Mouse (Mus musculus): ENCODE data around the gene Zbtb20. TPM values are rescaled to one million over a fixed set of nuclear protein-coding genes. Genes with fewer than 3 reads are reported as not detected.

Zbtb20 gene
- polyA plus RNA-seq, 1 experiment = 5.9 TPM

GRCm38 (mm10) chr16:43489362-43489761, 613.7 kb downstream of the Zbtb20 start:
- TF ChIP-seq CTCF (IDR thresholded peaks at IDR 0.05; ENCODE audit: control insufficient read depth, insufficient read depth, insufficient replicate concordance, low read depth, low read length) = no peak
- TF ChIP-seq POLR2A (IDR thresholded peaks at IDR 0.05; ENCODE audit: control insufficient read depth, low read depth, low read length) = no peak
- H3K36me3 ChIP-seq (ENCODE audit: control insufficient read depth, insufficient read depth, low read length) = no peaks in the 10 kb centered on the region
- H3K4me1 ChIP-seq (ENCODE audit: control insufficient read depth, insufficient read depth, low read length) = peaks cover 2% of the 10 kb centered on the region
- no peak overlapping the region for H3K27ac ChIP-seq (ENCODE audit: control insufficient read depth, insufficient read depth, low read depth, low read length)
- no peaks in the 10 kb centered on the region for H3K27me3 ChIP-seq (ENCODE audit: control insufficient read depth, insufficient read depth, low read length)
- no peak overlapping the region for H3K4me3 ChIP-seq (ENCODE audit: control insufficient read depth, low read depth, low read length)

DNA sequence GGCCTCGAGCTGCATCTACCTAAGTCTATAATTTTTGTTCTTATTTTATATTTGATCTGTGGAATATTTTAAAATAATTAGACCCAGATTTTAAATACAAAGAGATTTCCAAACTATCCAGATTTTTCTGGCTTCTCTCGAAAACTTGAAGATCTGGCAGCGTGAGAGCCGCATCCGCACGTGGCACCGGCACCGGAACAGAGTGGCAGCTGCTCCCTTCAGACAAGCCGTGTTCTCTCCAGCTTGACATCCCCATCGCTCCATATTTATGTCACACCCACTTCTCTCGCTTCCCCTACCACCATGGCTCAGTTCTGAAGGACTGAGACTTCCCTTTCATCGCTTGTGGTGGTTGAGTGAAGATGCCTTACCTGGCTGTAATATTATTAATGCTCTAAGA, 614.3 kb downstream of the Zbtb20 start:
- no peak for TF ChIP-seq POLR2A (IDR thresholded peaks at IDR 0.05; ENCODE audit: control insufficient read depth, low read depth, low read length)
- TF ChIP-seq CTCF (IDR thresholded peaks at IDR 0.05; ENCODE audit: control insufficient read depth, insufficient read depth, insufficient replicate concordance, low read depth, low read length) = no peak
- no peaks in the 10 kb centered on the region for H3K27me3 ChIP-seq (ENCODE audit: control insufficient read depth, insufficient read depth, low read length)
- H3K36me3 ChIP-seq (ENCODE audit: control insufficient read depth, insufficient read depth, low read length) = no peaks in the 10 kb centered on the region
- H3K27ac ChIP-seq (ENCODE audit: control insufficient read depth, insufficient read depth, low read depth, low read length) = no peak overlapping the region
- H3K4me1 ChIP-seq (ENCODE audit: control insufficient read depth, insufficient read depth, low read length) = peaks cover 2% of the 10 kb centered on the region
- no peak overlapping the region for H3K4me3 ChIP-seq (ENCODE audit: control insufficient read depth, low read depth, low read length)

DNA sequence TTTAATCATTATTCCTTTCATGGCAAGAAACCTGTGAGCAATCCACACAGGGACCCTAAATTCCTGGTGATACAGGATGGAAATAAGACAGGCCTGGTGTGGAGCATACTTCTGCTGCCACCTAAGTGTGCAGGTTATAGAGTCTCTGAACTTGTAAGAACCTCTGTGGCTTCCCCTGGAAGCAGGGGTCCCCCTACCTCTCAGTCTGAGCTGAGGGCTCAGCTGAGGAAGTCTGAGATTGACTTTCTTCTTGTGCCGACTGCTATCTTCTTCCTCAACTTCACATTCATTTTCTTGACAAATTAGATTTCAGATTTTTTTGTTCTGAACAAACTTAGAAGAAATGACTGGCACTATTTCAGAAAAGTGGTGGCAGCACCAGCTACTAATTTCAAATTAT, 617.2 kb downstream of the Zbtb20 start:
- no peak for TF ChIP-seq CTCF (IDR thresholded peaks at IDR 0.05; ENCODE audit: control insufficient read depth, insufficient read depth, insufficient replicate concordance, low read depth, low read length)
- no peak for TF ChIP-seq POLR2A (IDR thresholded peaks at IDR 0.05; ENCODE audit: control insufficient read depth, low read depth, low read length)
- Histone ChIP-seq H3K4me1 (ENCODE audit: control insufficient read depth, insufficient read depth, low read length) (peaks cover 2% of the 10 kb centered on the region), H3K36me3 (ENCODE audit: control insufficient read depth, insufficient read depth, low read length) (no peaks in the 10 kb centered on the region), H3K27ac (ENCODE audit: control insufficient read depth, insufficient read depth, low read depth, low read length) (no peak overlapping the region), H3K27me3 (ENCODE audit: control insufficient read depth, insufficient read depth, low read length) (no peaks in the 10 kb centered on the region), H3K4me3 (ENCODE audit: control insufficient read depth, low read depth, low read length) (no peak overlapping the region)

- Histone ChIP-seq H3K4me3 (ENCODE audit: control insufficient read depth, low read depth, low read length) (no peak overlapping the region), H3K27me3 (ENCODE audit: control insufficient read depth, insufficient read depth, low read length) (no peaks in the 10 kb centered on the region), H3K4me1 (ENCODE audit: control insufficient read depth, insufficient read depth, low read length) (peaks cover 2% of the 10 kb centered on the region), H3K27ac (ENCODE audit: control insufficient read depth, insufficient read depth, low read depth, low read length) (no peak overlapping the region), H3K36me3 (ENCODE audit: control insufficient read depth, insufficient read depth, low read length) (no peaks in the 10 kb centered on the region)
- TF ChIP-seq CTCF (IDR thresholded peaks at IDR 0.05; ENCODE audit: control insufficient read depth, insufficient read depth, insufficient replicate concordance, low read depth, low read length) = no peak
- TF ChIP-seq POLR2A (IDR thresholded peaks at IDR 0.05; ENCODE audit: control insufficient read depth, low read depth, low read length) = no peak
Observed at GRCm38 (mm10) chr16:43493596-43494385, 618.1 kb downstream of the Zbtb20 start.

DNA sequence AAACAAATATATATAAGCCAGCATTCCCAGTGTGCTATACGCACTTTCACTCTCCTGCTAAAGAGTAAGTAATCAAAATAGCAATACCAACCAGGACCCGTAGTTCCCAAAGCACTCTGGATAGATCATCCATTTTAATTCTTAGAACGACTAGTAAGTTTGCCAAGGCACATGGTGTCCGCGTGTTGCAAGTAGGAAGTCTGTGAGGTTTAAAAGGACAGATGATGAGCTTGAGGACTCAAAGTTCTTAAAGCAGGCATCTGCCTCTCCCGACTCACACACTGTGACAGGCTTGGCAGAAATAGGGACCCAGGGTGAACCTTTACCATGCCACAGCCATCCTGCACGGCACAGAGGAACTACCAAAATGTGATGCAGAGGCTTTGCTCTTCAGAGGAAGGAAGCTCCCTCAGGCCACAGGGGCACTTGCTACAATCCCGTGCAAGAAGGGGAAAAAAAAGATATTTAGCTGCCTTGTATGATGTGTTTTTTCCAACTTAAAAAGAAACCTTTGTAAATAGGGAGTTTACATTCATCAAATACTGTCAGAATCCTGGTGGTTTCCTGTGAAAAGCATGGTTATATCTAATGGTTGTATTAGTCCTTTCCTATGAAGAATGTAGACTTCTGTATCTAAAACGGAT, 619.6 kb downstream of the Zbtb20 start:
- TF ChIP-seq CTCF (IDR thresholded peaks at IDR 0.05; ENCODE audit: control insufficient read depth, insufficient read depth, insufficient replicate concordance, low read depth, low read length) (no peak), POLR2A (IDR thresholded peaks at IDR 0.05; ENCODE audit: control insufficient read depth, low read depth, low read length) (no peak)
- Histone ChIP-seq H3K36me3 (ENCODE audit: control insufficient read depth, insufficient read depth, low read length) (no peaks in the 10 kb centered on the region), H3K27me3 (ENCODE audit: control insufficient read depth, insufficient read depth, low read length) (no peaks in the 10 kb centered on the region), H3K27ac (ENCODE audit: control insufficient read depth, insufficient read depth, low read depth, low read length) (no peak overlapping the region), H3K4me3 (ENCODE audit: control insufficient read depth, low read depth, low read length) (no peak overlapping the region), H3K4me1 (ENCODE audit: control insufficient read depth, insufficient read depth, low read length) (no peaks in the 10 kb centered on the region; the same call in 1 of the 2 replicates)

- no peak overlapping the region for H3K4me3 ChIP-seq (ENCODE audit: control insufficient read depth, low read depth, low read length)
- no peak for TF ChIP-seq CTCF (IDR thresholded peaks at IDR 0.05; ENCODE audit: control insufficient read depth, insufficient read depth, insufficient replicate concordance, low read depth, low read length)
- H3K4me1 ChIP-seq (ENCODE audit: control insufficient read depth, insufficient read depth, low read length) = no peaks in the 10 kb centered on the region; the same call in 1 of the 2 replicates
- H3K27me3 ChIP-seq (ENCODE audit: control insufficient read depth, insufficient read depth, low read length) = no peaks in the 10 kb centered on the region
- no peak overlapping the region for H3K27ac ChIP-seq (ENCODE audit: control insufficient read depth, insufficient read depth, low read depth, low read length)
- no peaks in the 10 kb centered on the region for H3K36me3 ChIP-seq (ENCODE audit: control insufficient read depth, insufficient read depth, low read length)
Observed at GRCm38 (mm10) chr16:43497093-43497492, 621.4 kb downstream of the Zbtb20 start.

GRCm38 (mm10) chr16:43500132-43500853, 624.6 kb downstream of the Zbtb20 start:
- TF ChIP-seq POLR2A (IDR thresholded peaks at IDR 0.05; ENCODE audit: control insufficient read depth, low read depth, low read length) (no peak), CTCF (IDR thresholded peaks at IDR 0.05; ENCODE audit: control insufficient read depth, insufficient read depth, insufficient replicate concordance, low read depth, low read length) (no peak)
- H3K36me3 ChIP-seq (ENCODE audit: control insufficient read depth, insufficient read depth, low read length) = no peaks in the 10 kb centered on the region
- H3K4me1 ChIP-seq (ENCODE audit: control insufficient read depth, insufficient read depth, low read length) = no peaks in the 10 kb centered on the region; the same call in none of the 2 replicates
- H3K4me3 ChIP-seq (ENCODE audit: control insufficient read depth, low read depth, low read length) = no peak overlapping the region
- H3K27me3 ChIP-seq (ENCODE audit: control insufficient read depth, insufficient read depth, low read length) = no peaks in the 10 kb centered on the region
- no peak overlapping the region for H3K27ac ChIP-seq (ENCODE audit: control insufficient read depth, insufficient read depth, low read depth, low read length)
